Mouse (Mus musculus): ENCODE results near the gene Fstl5.

Fstl5 gene

GRCm38 (mm10) chr3:76508811-76509210, 434.7 kb downstream of the Fstl5 start:
- no peak for DNase-seq (ENCODE audit: low spot score)

- DNase-seq (ENCODE audit: low spot score), result no peak
Measured at GRCm38 (mm10) chr3:76567346-76567745, 493.3 kb downstream of the Fstl5 start.

- DNase-seq (ENCODE audit: low spot score), result no peak
Measured at GRCm38 (mm10) chr3:76572478-76572877, 498.4 kb downstream of the Fstl5 start.

- DNase-seq (ENCODE audit: low spot score), result no peak
Measured at GRCm38 (mm10) chr3:76572920-76573541, 499.0 kb downstream of the Fstl5 start.

GRCm38 (mm10) chr3:76593148-76593547, 519.1 kb downstream of the Fstl5 start:
- no peak for DNase-seq (ENCODE audit: low spot score)

GRCm38 (mm10) chr3:76620044-76620443, 546.0 kb downstream of the Fstl5 start:
- DNase-seq (ENCODE audit: low spot score), result no peak

GRCm38 (mm10) chr3:76654243-76654642, 580.2 kb downstream of the Fstl5 start:
- no peak for DNase-seq (ENCODE audit: low spot score)

- DNase-seq (ENCODE audit: low spot score), result no peak
Measured at GRCm38 (mm10) chr3:76670859-76671258, 596.8 kb downstream of the Fstl5 start.

- DNase-seq (ENCODE audit: low spot score), result no peak
Measured at GRCm38 (mm10) chr3:76676006-76676405, 601.9 kb downstream of the Fstl5 start.

- no peak for DNase-seq (ENCODE audit: low spot score)
Measured at GRCm38 (mm10) chr3:76679853-76680545, 605.9 kb downstream of the Fstl5 start.

- DNase-seq (ENCODE audit: low spot score), result no peak
Measured at GRCm38 (mm10) chr3:76680546-76680883, 606.4 kb downstream of the Fstl5 start.

GRCm38 (mm10) chr3:76697134-76697629, 623.1 kb downstream of the Fstl5 start:
- DNase-seq (ENCODE audit: low spot score), result no peak

GRCm38 (mm10) chr3:76739221-76739620, 665.2 kb downstream of the Fstl5 start:
- no peak for DNase-seq (ENCODE audit: low spot score)

Measured in layer of hippocampus, adult 9-10 months (tissue).